ENCODE assay signal across 16 mouse cellular contexts in genomic region chr13:73743662-73744061, GRCm38 (mm10). TPM values are rescaled to one million over a fixed set of nuclear protein-coding genes. Genes with fewer than 3 reads are reported as not detected.
"Had no signal": no experiment of that assay in that cellular context is flagged by ENCODE, and none has a peak within 500 bp of the region (broad histone marks: within the 10 kb centered on the region; RNA-seq: fewer than 3 reads in every experiment).

No protein-coding gene starts in this region.

- H3K4me2 ChIP-seq: limb, embryonic 13.5 days; midbrain, embryonic 13.5 days; neural tube, embryonic 12.5 days; stomach, embryonic 15.5 days had no signal

- H3K36me3 ChIP-seq: limb, embryonic 13.5 days; midbrain, embryonic 13.5 days; neural tube, embryonic 12.5 days; stomach, embryonic 15.5 days had no signal

- DNase-seq: kidney, adult 11 months; kidney, adult 9 months; kidney, postnatal 10 days; layer of hippocampus, postnatal 36 days; left cerebral cortex, postnatal 4 days; lung, adult 18-20 months; right cerebral cortex, adult 18-20 months had no signal

- H3K9me3 ChIP-seq: limb, embryonic 13.5 days; midbrain, embryonic 13.5 days; neural tube, embryonic 12.5 days; stomach, embryonic 15.5 days had no signal

- H3K27me3 ChIP-seq: limb, embryonic 13.5 days; midbrain, embryonic 13.5 days; neural tube, embryonic 12.5 days had no signal

- H3K4me1 ChIP-seq: stomach, embryonic 15.5 days had no signal

- ATAC-seq: inflammation-experienced regulatory T-cells, adult 6 months had no signal

- H3K4me3 ChIP-seq: limb, embryonic 13.5 days; midbrain, embryonic 13.5 days; myocyte; neural tube, embryonic 12.5 days; stomach, embryonic 15.5 days had no signal

- H3K27ac ChIP-seq: limb, embryonic 13.5 days; liver, embryonic 14.5 days; midbrain, embryonic 13.5 days; neural tube, embryonic 12.5 days; stomach, embryonic 15.5 days had no signal

- H3K9ac ChIP-seq: limb, embryonic 13.5 days; liver, embryonic 14.5 days; midbrain, embryonic 13.5 days; neural tube, embryonic 12.5 days; stomach, embryonic 15.5 days had no signal

RNA-seq across cellular contexts. Expression of gene Slc6a19, which starts 39.0 kb away (rescaled TPM):
- total RNA-seq: layer of hippocampus, postnatal 36 days; left cerebral cortex, postnatal 10 days; left cerebral cortex, postnatal 4 days had no signal
- polyA plus RNA-seq: inflammation-experienced regulatory T-cells, adult 6 months; lung, embryonic 16.5 days had no signal
